Mouse (Mus musculus) 3134 (cell line): Measurements from ENCODE around the gene Apol7c.
"Not testable (repeated sequence)": the region's sequence is repeated elsewhere in the genome, so short reads cannot be mapped to it uniquely, and the experiment has no call there.

ENCODE experiments used
- DNase-seq: peaks from one replicate; pipeline ENCODE4 v3.0.0-alpha.2; 2011; ENCODE audit warnings: low spot score; ENCODE audit not compliant: insufficient read length; ENCODE audit errors: extremely low read depth

Gene Apol7c

DNA sequence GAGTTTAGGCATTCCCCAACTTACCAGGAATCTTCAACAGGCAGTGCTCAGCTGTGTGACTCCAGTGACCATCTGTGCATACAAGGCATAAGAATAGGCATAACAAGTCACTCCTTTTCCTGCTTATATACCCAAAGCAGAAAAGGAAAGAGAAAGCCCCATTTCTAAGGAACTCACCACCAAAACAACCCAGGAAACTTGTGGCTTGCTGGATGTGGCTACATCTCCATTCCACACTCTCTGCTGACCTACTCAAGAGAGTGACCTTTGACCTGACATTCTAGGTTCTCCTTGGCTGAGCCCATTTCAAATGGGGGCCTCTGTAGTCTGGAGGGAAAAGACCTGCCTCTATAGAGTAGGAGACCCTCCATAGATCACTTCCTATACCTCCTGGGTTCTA lies at the start of gene Apol7c:
Apol7c (minus strand) TSS at position 101 of the 400 bp plus-strand sequence.
- no peak for DNase-seq

DNA sequence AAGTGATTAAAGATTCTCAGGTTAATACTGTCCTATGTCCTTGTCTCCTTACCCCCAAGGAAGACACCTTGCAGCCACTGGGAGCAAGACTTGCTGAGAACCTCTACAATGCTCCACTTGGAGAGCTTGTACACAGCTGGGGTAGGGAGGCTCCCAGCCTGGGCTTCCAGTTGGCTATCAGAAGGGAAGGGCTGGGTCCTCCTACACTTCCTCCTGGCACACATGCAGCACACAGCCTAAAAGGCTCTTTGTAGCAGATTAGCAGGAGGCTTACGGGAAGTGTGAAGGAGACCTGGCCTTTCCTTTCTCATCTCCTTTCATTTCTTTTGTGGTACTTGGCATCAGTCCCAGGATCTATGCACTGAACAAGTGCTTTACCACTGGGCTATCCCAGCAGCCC lies 48.6 kb upstream of the Apol7c start:
- no peak for DNase-seq

DNA sequence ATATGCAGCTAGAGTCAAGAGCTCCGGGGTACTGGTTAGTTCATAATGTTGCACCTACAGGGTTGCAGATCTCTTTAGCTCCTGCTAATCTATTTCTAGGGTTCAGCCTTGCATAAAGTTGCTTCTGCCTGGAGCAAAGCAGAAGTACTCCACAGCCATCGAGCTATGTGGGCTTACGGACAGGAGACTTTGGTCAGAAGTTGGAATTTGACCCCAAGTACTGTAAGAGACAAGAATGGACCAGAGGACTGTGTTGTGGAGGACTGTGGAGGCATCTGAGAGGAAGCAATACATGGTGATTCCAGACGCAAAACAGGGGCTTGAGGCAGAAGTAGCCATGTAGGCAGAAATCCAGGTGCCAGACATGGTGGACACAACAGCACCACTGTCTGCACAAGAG lies 46.2 kb upstream of the Apol7c start:
- DNase-seq, result no peak

DNA sequence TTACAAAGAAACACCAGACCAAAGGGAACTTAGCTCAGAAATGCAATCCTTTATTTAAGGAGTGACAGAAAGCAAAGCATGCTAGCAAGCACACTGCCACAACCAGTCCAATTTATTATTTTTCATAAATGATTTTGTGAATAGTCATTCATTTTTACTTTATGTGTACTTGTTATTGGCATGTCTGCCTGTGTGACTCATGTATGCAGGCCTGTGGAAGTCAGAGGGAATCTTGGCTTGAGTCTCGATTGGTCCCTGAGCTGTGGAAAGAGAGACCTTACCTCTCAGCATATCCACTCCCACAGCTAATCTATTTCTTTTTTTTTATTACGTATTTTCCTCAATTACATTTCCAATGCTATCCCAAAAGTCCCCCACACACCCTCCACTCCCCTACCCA lies 45.7 kb upstream of the Apol7c start:
- no peak for DNase-seq

DNA sequence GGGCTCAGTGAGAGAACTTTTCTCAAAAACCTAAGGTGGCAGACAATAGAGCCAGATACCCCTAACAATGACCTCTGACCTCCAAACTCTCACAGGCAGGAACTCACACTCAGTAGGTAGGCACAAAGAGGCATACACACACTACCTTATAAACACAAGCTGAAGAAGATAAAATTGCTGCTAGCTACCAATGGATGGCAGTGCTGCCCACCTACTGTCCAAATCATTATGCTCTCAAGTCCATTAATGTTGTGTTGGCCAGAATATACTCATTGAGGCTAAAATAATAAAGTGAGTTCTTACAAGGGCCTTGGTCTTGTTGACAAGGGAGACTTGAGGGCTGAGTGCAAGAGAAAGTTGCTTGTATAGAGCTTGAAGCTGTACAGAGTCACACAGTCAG lies 30.1 kb upstream of the Apol7c start:
- no peak for DNase-seq

DNA sequence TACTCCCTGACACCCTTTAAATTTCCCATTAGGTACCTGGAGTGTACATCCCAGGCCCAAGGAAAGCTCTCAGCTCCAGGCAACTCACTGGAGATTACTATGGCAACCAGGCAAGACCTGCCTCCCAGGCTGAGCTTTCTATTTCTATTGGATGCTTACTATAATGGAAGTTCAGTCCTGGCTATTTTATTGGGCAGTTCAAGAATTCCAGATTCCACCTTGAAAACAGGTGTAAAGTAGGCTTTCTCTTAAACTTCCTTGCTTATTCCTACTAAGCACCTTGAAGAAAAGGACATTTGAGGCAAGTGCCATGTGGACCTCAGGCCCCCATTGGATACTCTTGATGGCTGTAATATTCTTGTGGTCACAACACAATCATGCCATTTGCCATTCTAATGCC lies 28.7 kb upstream of the Apol7c start, which contains the start of gene 1700025B11Rik:
1700025B11Rik (minus strand) TSS at position 101 of the 400 bp plus-strand sequence.
- no peak for DNase-seq

DNA sequence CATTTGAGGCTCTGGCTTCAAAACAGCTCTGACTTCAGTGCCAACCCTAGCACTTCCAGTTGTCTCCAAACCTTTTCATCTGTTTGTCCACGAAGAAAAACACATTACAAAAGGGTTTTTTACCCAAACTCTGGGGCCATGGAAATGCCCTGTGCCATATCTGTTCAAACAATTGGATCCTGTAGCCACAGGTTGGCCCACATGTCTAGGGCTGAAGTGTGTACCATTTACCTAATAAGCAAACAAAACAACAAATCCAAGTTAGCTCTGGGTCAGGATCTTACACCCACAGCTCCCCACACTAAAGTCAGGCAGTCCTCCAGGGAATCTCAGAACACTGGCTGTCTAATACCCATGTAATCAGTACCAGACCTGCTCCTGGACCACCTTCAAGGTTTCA lies 6.1 kb upstream of the Apol7c start:
- DNase-seq, result not testable (repeated sequence)

DNA sequence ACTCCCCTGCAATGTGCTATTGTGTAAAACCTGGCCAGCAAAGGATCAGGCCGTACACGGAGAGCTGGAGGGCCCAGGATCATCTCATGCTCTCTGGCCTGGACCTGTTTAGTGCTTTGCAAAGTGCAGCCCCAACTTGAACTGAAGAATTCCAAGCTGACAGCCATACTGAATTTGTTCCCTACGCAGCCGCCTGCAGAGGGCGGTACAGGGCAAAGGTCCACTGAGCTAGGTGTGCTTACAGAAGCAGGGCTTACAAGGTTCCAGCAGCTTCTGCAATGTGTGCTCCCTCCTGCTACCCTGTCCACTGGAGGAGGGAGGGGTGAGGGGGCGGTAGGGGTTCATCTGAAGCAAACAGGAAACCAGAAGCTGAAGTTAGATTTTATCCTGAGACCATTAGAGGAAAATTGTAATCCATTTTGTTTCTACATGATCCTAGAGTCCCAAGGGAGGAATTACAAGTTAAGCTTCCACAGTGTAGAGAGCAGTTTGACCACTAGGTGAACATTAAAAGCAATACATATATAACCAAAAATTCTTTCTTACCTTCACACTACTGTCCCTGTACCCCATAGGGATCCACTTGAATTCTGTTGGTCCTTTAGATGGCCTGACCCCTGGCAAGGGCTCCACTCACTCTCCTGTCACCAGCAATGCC lies 9.8 kb downstream of the Apol7c start:
- not testable (repeated sequence) for DNase-seq

DNA sequence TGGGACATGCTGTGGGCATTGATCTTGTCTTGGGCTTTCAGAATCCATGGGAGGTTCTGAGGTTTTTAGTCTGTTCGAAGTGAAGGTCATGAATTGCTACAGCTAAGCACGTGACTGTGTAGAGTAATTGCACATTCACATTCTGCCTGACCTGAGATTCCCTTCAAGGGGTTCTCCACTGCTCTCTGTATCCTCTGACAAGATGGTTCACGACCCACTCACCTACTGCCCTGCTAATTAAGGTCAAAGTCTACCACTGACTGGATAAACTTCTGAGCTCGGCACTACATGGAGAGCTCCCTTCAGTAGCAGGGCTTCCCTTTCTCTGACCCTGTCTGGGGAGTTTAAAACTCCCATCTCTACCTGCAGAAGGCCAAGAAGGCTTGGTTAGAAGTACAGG lies 12.5 kb downstream of the Apol7c start:
- not testable (repeated sequence) for DNase-seq

DNA sequence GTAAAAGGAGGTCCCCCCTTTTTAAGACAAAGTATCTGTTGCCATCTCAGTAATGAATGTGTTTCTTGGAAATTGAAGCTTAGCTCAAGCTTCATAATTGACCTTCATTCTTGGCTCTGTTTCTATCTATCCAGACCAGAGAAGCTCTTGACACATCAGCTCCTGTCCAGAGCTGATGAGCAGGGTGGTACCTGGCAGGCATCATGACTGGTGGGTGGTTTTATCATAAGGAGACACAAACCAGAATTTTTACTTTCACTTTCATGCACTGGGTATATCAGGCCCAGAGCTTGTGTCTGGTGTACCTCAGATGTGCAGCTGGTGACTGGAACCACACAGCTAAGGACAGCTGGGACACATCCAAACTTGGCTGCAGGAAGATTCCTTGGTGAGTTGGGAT lies 25.1 kb downstream of the Apol7c start, which contains the start of gene Apol11a:
Apol11a (plus strand) TSS at position 306 of the 400 bp plus-strand sequence.
- DNase-seq, result not testable (repeated sequence)

DNA sequence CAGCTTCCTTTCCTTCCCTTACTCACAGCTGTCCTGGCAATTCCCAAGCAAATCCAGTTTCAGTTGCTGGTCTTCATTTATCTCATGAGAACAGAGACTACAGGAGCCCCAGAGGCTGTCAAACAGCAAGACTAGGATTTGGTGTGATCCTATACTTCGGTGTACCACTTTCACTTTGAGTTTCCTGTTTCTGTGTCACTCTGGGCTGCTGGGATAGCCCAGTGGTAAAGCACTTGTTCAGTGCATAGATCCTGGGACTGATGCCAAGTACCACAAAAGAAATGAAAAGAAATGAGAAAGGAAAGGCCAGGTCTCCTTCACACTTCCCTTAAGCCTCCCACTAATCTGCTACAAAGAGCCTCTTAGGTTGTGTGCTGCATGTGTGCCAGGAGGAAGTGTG lies 38.4 kb downstream of the Apol7c start:
- peak; percentile 7 for DNase-seq

DNA sequence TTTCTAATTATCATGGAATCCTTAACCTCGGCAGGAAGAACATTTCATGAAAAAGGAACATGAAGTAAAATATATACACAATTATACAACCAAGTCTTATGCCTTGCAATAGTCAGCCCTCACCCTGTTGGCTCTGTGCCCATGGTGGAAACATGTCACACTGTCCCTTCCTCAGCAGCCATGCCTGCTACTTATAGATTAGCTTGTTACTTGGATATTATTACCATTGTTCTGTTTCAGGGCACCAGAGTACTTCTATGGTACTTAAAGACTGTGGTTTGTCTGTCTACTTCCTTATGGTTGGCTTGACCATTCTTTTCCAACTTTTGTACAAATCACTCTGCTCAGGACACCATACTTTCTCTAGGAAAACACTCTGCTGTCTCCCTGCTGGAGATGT lies 39.9 kb downstream of the Apol7c start:
- not testable (repeated sequence) for DNase-seq

DNA sequence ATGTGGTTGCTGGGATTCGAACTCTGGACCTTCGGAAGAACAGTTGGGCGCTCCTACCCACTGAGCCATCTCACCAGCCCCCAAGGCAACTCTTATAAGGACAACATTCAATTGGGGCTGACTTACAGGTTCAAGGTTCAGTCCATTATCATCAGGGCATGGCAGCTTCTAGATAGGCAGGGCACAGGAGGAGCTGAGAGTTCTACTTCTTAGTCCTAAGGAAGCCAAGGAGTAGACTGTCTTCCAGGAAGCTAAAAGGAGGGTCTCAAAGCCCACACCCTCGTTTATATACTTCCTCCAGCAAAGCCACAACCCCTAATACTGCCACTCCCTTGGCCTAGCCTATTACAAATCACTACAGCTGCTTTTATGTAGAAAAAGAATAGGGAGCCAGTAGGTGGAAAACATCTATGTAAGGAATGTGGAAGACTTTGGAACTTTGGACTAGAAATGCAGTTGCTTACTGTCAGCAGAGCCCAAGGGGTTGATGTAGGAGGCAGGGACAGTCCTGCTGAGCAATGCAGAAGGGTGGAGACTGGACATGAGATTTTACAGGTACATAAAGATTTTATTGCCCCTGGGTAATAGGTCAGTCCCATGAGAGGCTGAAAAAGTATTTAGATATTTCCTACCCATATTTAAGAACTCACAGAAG lies 50.8 kb downstream of the Apol7c start:
- DNase-seq, result no peak

DNA sequence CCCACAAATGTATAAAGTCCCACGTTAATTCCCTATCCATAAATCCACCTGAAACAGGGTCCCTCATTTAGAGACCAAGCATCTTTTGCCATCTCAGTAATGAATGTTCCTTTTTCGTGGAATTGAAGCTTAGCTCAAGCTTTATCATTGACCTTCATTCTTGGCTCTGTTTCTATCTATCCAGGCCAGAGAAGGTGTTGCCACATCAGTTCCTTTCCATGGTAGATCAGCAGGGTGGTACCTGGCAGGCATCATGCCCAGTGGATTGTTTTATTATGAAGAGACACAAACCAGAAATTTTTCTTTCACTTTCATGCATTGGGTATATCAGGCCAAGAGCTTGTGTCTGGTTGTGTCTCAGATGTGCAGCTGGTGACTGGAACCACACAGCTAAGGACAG lies 56.4 kb downstream of the Apol7c start, which contains the start of gene Apol10a:
Apol10a (plus strand) TSS at position 355 of the 400 bp plus-strand sequence.
- DNase-seq, result not testable (repeated sequence)
